Mouse (Mus musculus): ENCODE results near the gene Rarb. TPM values are rescaled to one million over a fixed set of nuclear protein-coding genes. Genes with fewer than 3 reads are reported as not detected.

The Rarb gene
- polyA plus RNA-seq, 1 experiment from 2014 or later, result 19.3 TPM

DNA sequence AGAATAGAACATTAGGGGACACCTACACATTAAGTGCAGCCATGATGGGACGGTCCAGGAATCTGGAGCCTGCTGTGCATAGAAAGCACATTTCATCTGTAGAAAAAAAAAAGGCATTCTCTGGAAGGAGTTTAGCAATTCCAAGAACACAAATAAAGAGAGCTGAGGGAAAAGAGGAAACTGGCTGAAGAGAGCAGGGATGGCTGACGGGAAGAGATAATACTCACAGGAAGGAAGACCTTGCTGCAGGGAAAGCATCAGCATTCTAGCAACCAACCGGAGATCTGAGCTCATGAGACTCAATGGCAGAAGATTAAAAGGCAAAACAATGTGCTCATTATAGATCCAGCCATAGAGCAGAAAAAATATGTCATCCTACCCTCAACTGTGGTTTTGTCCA, 12.8 kb downstream of the Rarb start:
- Histone ChIP-seq H3K9me3 (replicated peaks; ENCODE audit: low read length) (no peaks in the 10 kb centered on the region), H3K4me2 (ENCODE audit: low read length) (no peak overlapping the region), H3K9ac (ENCODE audit: low read depth, low read length) (no peak overlapping the region), H3K36me3 (ENCODE audit: insufficient read depth, low read length) (no peaks in the 10 kb centered on the region), H3K27ac (no peak overlapping the region), H3K4me3 (replicated peaks; ENCODE audit: low read depth, low read length) (no peak overlapping the region), H3K4me1 (replicated peaks; ENCODE audit: insufficient read depth, low read length) (no peaks in the 10 kb centered on the region), H3K27me3 (ENCODE audit: insufficient read depth, low read length) (no peaks in the 10 kb centered on the region)
- 73% methylated on average over 3 of the region's 3 CpGs for WGBS
- no peak for ATAC-seq (replicated peaks; ENCODE audit: low FRiP score, low read depth)
- no peak for DNase-seq (ENCODE audit: low spot score)
- TF ChIP-seq CTCF (IDR thresholded peaks at IDR 0.05; ENCODE audit: low read depth), result no peak

- no peaks in the 10 kb centered on the region; the same call in 1 of the 2 replicates for H3K9me3 ChIP-seq (replicated peaks; ENCODE audit: low read length)
- no peak overlapping the region for H3K4me3 ChIP-seq (replicated peaks; ENCODE audit: low read depth, low read length)
- WGBS, result 81% methylated on average over 1 of the region's 1 CpGs
- DNase-seq (ENCODE audit: low spot score) (no peak), ATAC-seq (replicated peaks; ENCODE audit: low FRiP score, low read depth) (no peak)
- no peaks in the 10 kb centered on the region for H3K4me1 ChIP-seq (replicated peaks; ENCODE audit: insufficient read depth, low read length)
- H3K27ac ChIP-seq, result no peak overlapping the region
- H3K9ac ChIP-seq (ENCODE audit: low read depth, low read length), result no peak overlapping the region
- H3K36me3 ChIP-seq (ENCODE audit: insufficient read depth, low read length), result no peaks in the 10 kb centered on the region
- no peak overlapping the region for H3K4me2 ChIP-seq (ENCODE audit: low read length)
- no peak for TF ChIP-seq CTCF (IDR thresholded peaks at IDR 0.05; ENCODE audit: low read depth)
- H3K27me3 ChIP-seq (ENCODE audit: insufficient read depth, low read length), result no peaks in the 10 kb centered on the region
These were observed 28.8 kb downstream of the Rarb start for GRCm38 (mm10) chr14:16790161-16790560.

GRCm38 (mm10) chr14:16781942-16782541, 36.9 kb downstream of the Rarb start:
- H3K27ac ChIP-seq, result no peak overlapping the region
- no peak for DNase-seq (ENCODE audit: low spot score)
- ATAC-seq (replicated peaks; ENCODE audit: low FRiP score, low read depth), result no peak
- no peaks in the 10 kb centered on the region for H3K27me3 ChIP-seq (ENCODE audit: insufficient read depth, low read length)
- no peaks in the 10 kb centered on the region for H3K9me3 ChIP-seq (replicated peaks; ENCODE audit: low read length)
- H3K4me2 ChIP-seq (ENCODE audit: low read length), result no peak overlapping the region
- H3K9ac ChIP-seq (ENCODE audit: low read depth, low read length), result no peak overlapping the region
- 89% methylated on average over 5 of the region's 5 CpGs for WGBS
- no peaks in the 10 kb centered on the region for H3K36me3 ChIP-seq (ENCODE audit: insufficient read depth, low read length)
- no peak for TF ChIP-seq CTCF (IDR thresholded peaks at IDR 0.05; ENCODE audit: low read depth)
- no peak overlapping the region for H3K4me3 ChIP-seq (replicated peaks; ENCODE audit: low read depth, low read length)
- H3K4me1 ChIP-seq (replicated peaks; ENCODE audit: insufficient read depth, low read length), result no peaks in the 10 kb centered on the region

DNA sequence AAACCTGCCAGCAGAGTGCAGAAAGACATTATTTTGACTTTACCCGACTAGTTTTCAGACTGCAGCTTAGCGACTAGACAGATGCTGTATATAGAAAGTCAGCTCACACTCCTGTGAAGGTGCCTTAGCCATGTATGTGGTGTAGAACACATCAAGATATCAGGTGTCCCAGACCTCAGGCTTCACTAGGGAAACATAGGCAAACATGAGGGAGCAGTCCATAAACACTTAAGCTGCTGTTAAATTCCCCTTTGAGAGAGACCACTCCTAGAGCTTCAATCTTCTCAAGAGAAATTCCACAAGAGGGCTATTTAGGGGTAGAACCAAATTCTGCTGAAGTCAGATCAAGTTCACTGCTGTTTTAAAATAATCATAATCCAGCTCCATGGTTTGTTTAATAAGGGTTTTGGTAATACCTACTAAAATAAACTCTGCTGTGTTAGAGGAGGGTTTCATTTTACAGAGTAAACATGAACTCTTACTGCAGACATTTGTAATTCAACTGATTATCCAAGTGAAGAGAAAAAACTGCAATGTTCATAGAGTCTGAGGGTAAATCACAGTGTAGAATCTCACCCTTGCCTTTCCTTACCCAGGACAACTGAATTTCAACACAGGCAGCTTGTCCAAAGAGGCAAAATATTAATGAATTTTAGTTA, 42.1 kb downstream of the Rarb start:
- H3K9ac ChIP-seq (ENCODE audit: low read depth, low read length), result no peak overlapping the region
- no peak overlapping the region for H3K27ac ChIP-seq
- DNase-seq (ENCODE audit: low spot score), result peak; percentile 44

DNA sequence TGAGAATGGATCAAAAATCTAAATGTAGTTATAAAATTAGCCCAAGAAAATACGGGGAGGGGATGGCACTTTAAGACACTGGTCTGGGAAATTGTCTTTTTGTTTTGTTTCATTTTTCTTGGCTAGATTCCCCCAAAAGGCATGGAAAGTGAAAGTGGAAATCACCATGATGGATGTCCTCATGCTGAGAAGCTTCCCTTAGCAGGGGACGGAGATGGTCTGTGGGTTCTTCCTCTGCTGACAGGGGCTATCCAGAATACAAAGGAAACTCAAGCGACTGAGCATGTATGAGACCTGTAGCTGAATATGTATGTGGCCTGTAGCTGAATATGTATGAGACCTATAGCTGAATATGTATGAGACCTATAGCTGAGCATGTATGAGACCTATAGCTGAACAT, 46.0 kb downstream of the Rarb start:
- H3K9ac ChIP-seq (ENCODE audit: low read depth, low read length), result no peak overlapping the region
- no peak overlapping the region for H3K4me3 ChIP-seq (replicated peaks; ENCODE audit: low read depth, low read length)
- no peaks in the 10 kb centered on the region for H3K36me3 ChIP-seq (ENCODE audit: insufficient read depth, low read length)
- H3K4me1 ChIP-seq (replicated peaks; ENCODE audit: insufficient read depth, low read length), result no peaks in the 10 kb centered on the region
- no peak overlapping the region for H3K4me2 ChIP-seq (ENCODE audit: low read length)
- 71% methylated on average over 3 of the region's 3 CpGs for WGBS
- DNase-seq (ENCODE audit: low spot score), result peak; percentile 44
- TF ChIP-seq CTCF (IDR thresholded peaks at IDR 0.05; ENCODE audit: low read depth), result no peak
- H3K9me3 ChIP-seq (replicated peaks; ENCODE audit: low read length), result no peaks in the 10 kb centered on the region
- no peak overlapping the region for H3K27ac ChIP-seq
- ATAC-seq (replicated peaks; ENCODE audit: low FRiP score, low read depth), result no peak
- H3K27me3 ChIP-seq (ENCODE audit: insufficient read depth, low read length), result no peaks in the 10 kb centered on the region

More for the DNA sequence above, 42.1 kb downstream of the Rarb start:
- Histone ChIP-seq H3K9me3 (replicated peaks; ENCODE audit: low read length) (no peaks in the 10 kb centered on the region), H3K36me3 (ENCODE audit: insufficient read depth, low read length) (no peaks in the 10 kb centered on the region), H3K4me2 (ENCODE audit: low read length) (no peak overlapping the region), H3K4me3 (replicated peaks; ENCODE audit: low read depth, low read length) (no peak overlapping the region), H3K4me1 (replicated peaks; ENCODE audit: insufficient read depth, low read length) (no peaks in the 10 kb centered on the region), H3K27me3 (ENCODE audit: insufficient read depth, low read length) (no peaks in the 10 kb centered on the region)
- TF ChIP-seq CTCF (IDR thresholded peaks at IDR 0.05; ENCODE audit: low read depth), result no peak
- WGBS, result 40% methylated on average over 2 of the region's 2 CpGs
- ATAC-seq (replicated peaks; ENCODE audit: low FRiP score, low read depth), result no peak

- DNase-seq (ENCODE audit: low spot score) (peak; percentile 74), ATAC-seq (replicated peaks; ENCODE audit: low FRiP score, low read depth) (0 out of 2 replicates have a peak, but pooled peaks have one; percentile 40)
- 0 out of 2 replicates have a peak overlapping the region, but pooled peaks have one; percentile 2 for H3K27ac ChIP-seq
These were observed 53.1 kb downstream of the Rarb start for GRCm38 (mm10) chr14:16765891-16766290.

More at GRCm38 (mm10) chr14:16765891-16766290, 53.1 kb downstream of the Rarb start:
- H3K9ac ChIP-seq (ENCODE audit: low read depth, low read length), result no peak overlapping the region
- H3K36me3 ChIP-seq (ENCODE audit: insufficient read depth, low read length), result no peaks in the 10 kb centered on the region
- no peak overlapping the region for H3K4me3 ChIP-seq (replicated peaks; ENCODE audit: low read depth, low read length)
- 54% methylated on average over 1 of the region's 1 CpGs for WGBS
- H3K27me3 ChIP-seq (ENCODE audit: insufficient read depth, low read length), result no peaks in the 10 kb centered on the region
- no peak overlapping the region for H3K4me2 ChIP-seq (ENCODE audit: low read length)
- no peak for TF ChIP-seq CTCF (IDR thresholded peaks at IDR 0.05; ENCODE audit: low read depth)
- no peaks in the 10 kb centered on the region for H3K9me3 ChIP-seq (replicated peaks; ENCODE audit: low read length)
- H3K4me1 ChIP-seq (replicated peaks; ENCODE audit: insufficient read depth, low read length), result no peaks in the 10 kb centered on the region
